Mouse (Mus musculus) olfactory bulb, adult 2 months (tissue): ENCODE measurements around the gene Celf2.

Experiments used
- CTCF ChIP-seq: fragments of 200-500 bp; IDR thresholded peaks from 2 replicates; pipeline ENCODE4 v1.5.1; 2012; ENCODE audit warnings: low read depth, mild to moderate bottlenecking, low read length, moderate library complexity; ENCODE audit not compliant: insufficient read depth
- POLR2A ChIP-seq: fragments of 200-500 bp; IDR thresholded peaks from 2 replicates; pipeline ENCODE4 v1.6.1; 2012; ENCODE audit warnings: mild to moderate bottlenecking, low read depth, low read length, moderate library complexity; ENCODE audit not compliant: insufficient read depth

DNA sequence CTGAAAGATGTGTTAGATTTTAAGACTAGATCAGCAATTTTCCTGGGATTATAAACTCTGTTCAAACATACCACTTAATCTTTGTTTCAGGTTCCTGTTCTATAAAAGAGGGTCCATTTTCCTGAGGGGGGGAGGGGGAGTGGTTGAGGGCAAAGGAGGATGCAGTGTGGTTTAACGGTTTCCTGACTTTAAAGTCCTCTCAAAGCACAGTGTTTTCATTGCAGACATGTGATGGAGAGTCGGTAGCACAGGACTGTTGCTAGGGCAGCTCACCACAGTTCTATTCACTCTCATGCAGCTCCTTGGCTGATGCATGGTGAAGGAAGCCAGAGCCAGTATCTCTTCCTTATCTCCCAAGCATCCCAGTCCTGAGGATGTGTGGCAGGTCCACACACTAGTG, 802.1 kb downstream of the Celf2 start:
- no peak for TF ChIP-seq CTCF
- TF ChIP-seq POLR2A = no peak
